Mouse (Mus musculus) MEL (cell line): ENCODE measurements around the gene Ltb4r2. TPM values are rescaled to one million over a fixed set of nuclear protein-coding genes. Genes with fewer than 3 reads are reported as not detected.

ENCODE experiments used
- DNase-seq: peaks from one replicate; pipeline ENCODE4 v3.0.0; 2011; ENCODE audit warnings: low read depth, low spot score
- H3K27ac ChIP-seq: 2 replicates; pipeline ENCODE4 v1.5.1; 2012; ENCODE audit warnings: low read depth, mild to moderate bottlenecking, control low read depth, low read length, moderate library complexity; ENCODE audit not compliant: control insufficient read depth
- H3K27me3 ChIP-seq, 2 experiments: fragments of 150-350 bp in 1 of 2; sonication (generic) in 1 of 2; 2 replicates each; pipeline ENCODE4 v1.6.1; 2012; ENCODE audit warnings: low read length in 2 of 2, mild to moderate bottlenecking in 2 of 2, improper control_type of control experiment in 1 of 2, moderate library complexity in 1 of 2; ENCODE audit not compliant: insufficient read depth in 2 of 2, control insufficient read depth in 1 of 2
- H3K36me3 ChIP-seq, 2 experiments: 2 replicates each; pipeline ENCODE4 v1.6.1; 2012 to 2014; ENCODE audit warnings: low read length in 2 of 2, improper control_type of control experiment in 1 of 2, inconsistent platforms in 1 of 2, mild to moderate bottlenecking in 1 of 2; ENCODE audit not compliant: insufficient read depth in 2 of 2, control insufficient read depth in 1 of 2
- H3K4me1 ChIP-seq, 2 experiments: fragments of 150-350 bp in 1 of 2; sonication (generic) in 1 of 2; 2 replicates each; pipeline ENCODE4 v1.6.1; 2012; ENCODE audit warnings: low read length in 2 of 2, improper control_type of control experiment in 1 of 2, mild to moderate bottlenecking in 1 of 2; ENCODE audit not compliant: insufficient read depth in 2 of 2, control insufficient read depth in 1 of 2
- H3K4me3 ChIP-seq, 2 experiments: fragments of 150-350 bp in 1 of 2; sonication (generic) in 1 of 2; 2 replicates each; pipeline ENCODE4 v1.5.1; 2012; ENCODE audit warnings: low read depth in 2 of 2, low read length in 2 of 2, mild to moderate bottlenecking in 2 of 2, moderate library complexity in 2 of 2, control low read depth in 1 of 2, improper control_type of control experiment in 1 of 2; ENCODE audit not compliant: control insufficient read depth in 1 of 2, insufficient read depth in 1 of 2
- H3K79me2 ChIP-seq: 2 replicates; pipeline ENCODE4 v1.6.1; 2012; ENCODE audit warnings: mild to moderate bottlenecking, low read length, moderate library complexity; ENCODE audit not compliant: control insufficient read depth, poor library complexity, insufficient read depth
- H3K9ac ChIP-seq: 2 replicates; pipeline ENCODE4 v1.6.1; 2012; ENCODE audit warnings: low read depth, mild to moderate bottlenecking, control low read depth, low read length, moderate library complexity; ENCODE audit not compliant: control insufficient read depth, poor library complexity, severe bottlenecking
- H3K9me3 ChIP-seq: fragments of 150-350 bp; sonication (generic); replicated peaks from 2 replicates; pipeline ENCODE4 v1.6.1; 2012; ENCODE audit warnings: mild to moderate bottlenecking, low read length, improper control_type of control experiment, moderate library complexity; ENCODE audit not compliant: insufficient read depth
- BHLHE40 ChIP-seq: IDR thresholded peaks from 2 replicates; pipeline ENCODE4 v1.6.1; 2012; ENCODE audit warnings: low read depth, mild to moderate bottlenecking, inconsistent platforms, low read length, improper control_type of control experiment, borderline replicate concordance
- E2F4 ChIP-seq: IDR thresholded peaks from 2 replicates; pipeline ENCODE4 v1.6.1; 2011; ENCODE audit warnings: low read depth, low read length, improper control_type of control experiment, borderline replicate concordance
- ELF1 ChIP-seq: IDR thresholded peaks from 2 replicates; pipeline ENCODE4 v1.6.1; 2014; ENCODE audit warnings: low read depth, mild to moderate bottlenecking, inconsistent platforms, low read length, improper control_type of control experiment, moderate library complexity
- EP300 ChIP-seq, 2 experiments: IDR thresholded peaks; 2 replicates each; pipeline ENCODE4 v1.6.1; 2011; ENCODE audit warnings: improper control_type of control experiment in 2 of 2, low read length in 2 of 2, low read depth in 1 of 2, mild to moderate bottlenecking in 1 of 2
- ETS1 ChIP-seq: IDR thresholded peaks from 2 replicates; pipeline ENCODE4 v1.6.1; 2012; ENCODE audit warnings: low read depth, mild to moderate bottlenecking, inconsistent platforms, low read length, improper control_type of control experiment, moderate library complexity
- GABPA ChIP-seq: IDR thresholded peaks from 2 replicates; pipeline ENCODE4 v1.6.1; 2012; ENCODE audit warnings: low read depth, mild to moderate bottlenecking, inconsistent platforms, low read length, improper control_type of control experiment, moderate library complexity
- HCFC1 ChIP-seq: IDR thresholded peaks from 2 replicates; pipeline ENCODE4 v1.6.1; 2012; ENCODE audit warnings: low read depth, mild to moderate bottlenecking, inconsistent platforms, low read length, improper control_type of control experiment, moderate library complexity
- MAFK ChIP-seq: IDR thresholded peaks from 2 replicates; pipeline ENCODE4 v1.6.1; 2011; ENCODE audit warnings: low read depth, mild to moderate bottlenecking, low read length, improper control_type of control experiment, borderline replicate concordance
- MAX ChIP-seq: IDR thresholded peaks from 2 replicates; pipeline ENCODE4 v1.6.1; 2011; ENCODE audit warnings: low read length, improper control_type of control experiment
- MEF2A ChIP-seq: IDR thresholded peaks from 2 replicates; pipeline ENCODE4 v1.6.1; 2014; ENCODE audit warnings: low read depth, mild to moderate bottlenecking, inconsistent platforms, low read length, improper control_type of control experiment; ENCODE audit not compliant: poor library complexity, insufficient replicate concordance, severe bottlenecking; ENCODE audit errors: extremely low read depth
- MXI1 ChIP-seq: IDR thresholded peaks from 2 replicates; pipeline ENCODE4 v1.6.1; 2011; ENCODE audit warnings: mild to moderate bottlenecking, low read depth, low read length, improper control_type of control experiment
- MYC ChIP-seq: IDR thresholded peaks from 2 replicates; pipeline ENCODE4 v1.6.1; 2011; ENCODE audit warnings: low read depth, mild to moderate bottlenecking, low read length, improper control_type of control experiment, moderate library complexity
- POLR2A ChIP-seq, 2 experiments: IDR thresholded peaks; 2 replicates each; pipeline ENCODE4 v1.6.1; 2011 to 2012; ENCODE audit warnings: low read length in 2 of 2, mild to moderate bottlenecking in 2 of 2, control low read depth in 1 of 2, improper control_type of control experiment in 1 of 2, low read depth in 1 of 2, moderate library complexity in 1 of 2; ENCODE audit not compliant: control insufficient read depth in 1 of 2, insufficient read depth in 1 of 2, poor library complexity in 1 of 2
- TAL1 ChIP-seq: IDR thresholded peaks from 2 replicates; pipeline ENCODE4 v1.6.1; 2012; ENCODE audit warnings: mild to moderate bottlenecking, inconsistent platforms, low read length, moderate library complexity, mixed read lengths
- USF1 ChIP-seq: IDR thresholded peaks from 2 replicates; pipeline ENCODE4 v1.6.1; 2014; ENCODE audit warnings: low read depth, mild to moderate bottlenecking, inconsistent platforms, low read length, improper control_type of control experiment, moderate library complexity
- ZMIZ1 ChIP-seq: IDR thresholded peaks from 2 replicates; pipeline ENCODE4 v1.6.1; 2012; ENCODE audit warnings: low read depth, mild to moderate bottlenecking, inconsistent platforms, low read length, improper control_type of control experiment, moderate library complexity
- polyA plus RNA-seq, 2 experiments: library from polyadenylated mRNA; stranded (reverse) in 1 of 2; unstranded in 1 of 2; fragments of >175 nt in 1 of 2; fragments of >200 nt in 1 of 2; gene quantifications; 2 replicates each; pipeline versions ENCODE4 v1.2.1 to v1.2.4; 2012; ENCODE audit warnings: low replicate concordance in 2 of 2, low read depth in 1 of 2; ENCODE audit not compliant: insufficient read length in 2 of 2, insufficient read depth in 1 of 2, missing spikeins in 1 of 2
- total RNA-seq: library from RNA; depleted of rRNA; stranded (reverse); fragments of 300-350 nt; gene quantifications from 2 replicates; pipeline ENCODE4 v1.2.3, GENCODE M21; 2012

The Ltb4r2 gene
- total and polyA plus RNA-seq, 3 experiments, result 0.19 to 0.52 TPM; not detected in 1

- H3K9ac ChIP-seq, result no peak overlapping the region
- no peak overlapping the region for H3K4me3 ChIP-seq
- DNase-seq, result no peak
- H3K36me3 ChIP-seq, result peaks cover 0 to 18% of the 10 kb centered on the region in 2 experiments; a peak in 2 of 4 replicates
- no peaks in the 10 kb centered on the region for H3K9me3 ChIP-seq
- H3K27me3 ChIP-seq, result no peaks in the 10 kb centered on the region
- peaks cover 9 to 49% of the 10 kb centered on the region in 2 experiments for H3K4me1 ChIP-seq
- H3K27ac ChIP-seq, result no peak overlapping the region
- H3K79me2 ChIP-seq, result peaks cover 2% of the 10 kb centered on the region; the same call in 1 of the 2 replicates
- no peak for TF ChIP-seq GABPA
- no peak for TF ChIP-seq MEF2A
- TF ChIP-seq ETS1, result no peak
- no peak for TF ChIP-seq ZMIZ1
- TF ChIP-seq POLR2A (IDR thresholded peaks at IDR 0.05; ENCODE audit: control insufficient read depth in 1 of 2, insufficient read depth in 1 of 2, low read depth in 1 of 2, low read length in 2 of 2, poor library complexity in 1 of 2), result 0 out of 4 replicates have a peak, but pooled peaks of 1 of the 2 experiments have one; percentile 16
Measured at GRCm38 (mm10) chr14:55767519-55768414, 6.5 kb downstream of the Ltb4r2 start.

GRCm38 (mm10) chr14:55768555-55768954 lies 7.3 kb downstream of the Ltb4r2 start:
- no peak for TF ChIP-seq MYC
- TF ChIP-seq MAFK, result no peak
- TF ChIP-seq HCFC1, result no peak
- no peak for TF ChIP-seq EP300 (IDR thresholded peaks at IDR 0.05; ENCODE audit: low read depth in 1 of 2, low read length in 2 of 2)
- no peak for TF ChIP-seq POLR2A (IDR thresholded peaks at IDR 0.05; ENCODE audit: control insufficient read depth in 1 of 2, insufficient read depth in 1 of 2, low read depth in 1 of 2, low read length in 2 of 2, poor library complexity in 1 of 2)
- no peak for TF ChIP-seq ZMIZ1
- TF ChIP-seq MAX, result no peak
- TF ChIP-seq ELF1, result no peak
- TF ChIP-seq USF1, result no peak
- TF ChIP-seq BHLHE40, result no peak
- TF ChIP-seq ETS1, result no peak
- TF ChIP-seq E2F4, result no peak
- no peak for TF ChIP-seq MXI1
- no peak for TF ChIP-seq TAL1
- H3K9ac ChIP-seq, result peak overlapping the region; percentile 77; the same call in 1 of the 2 replicates
- no peaks in the 10 kb centered on the region for H3K9me3 ChIP-seq
- H3K27ac ChIP-seq, result peak overlapping the region; percentile 95
- no peak overlapping the region for H3K4me3 ChIP-seq
- DNase-seq, result no peak
- H3K79me2 ChIP-seq, result peaks cover 2% of the 10 kb centered on the region; the same call in 1 of the 2 replicates
- H3K27me3 ChIP-seq, result no peaks in the 10 kb centered on the region
- peaks cover 0 to 18% of the 10 kb centered on the region in 2 experiments; a peak in 2 of 4 replicates for H3K36me3 ChIP-seq
- H3K4me1 ChIP-seq, result peaks cover 6 to 46% of the 10 kb centered on the region in 2 experiments
